Mouse (Mus musculus) liver, adult (tissue): ENCODE measurements at regions not wholly inside any gene's neighbourhood (a gene's known extent, or its start where the extent isn't known, plus 50 kb on each side); places are given as distances from the start of the nearest gene placed in this dataset.

ENCODE experiments used
- GATA4 ChIP-seq: IDR thresholded peaks from 2 replicates; pipeline ENCODE4 v1.6.1; 2014; ENCODE audit warnings: mild to moderate bottlenecking, low read length; ENCODE audit not compliant: insufficient replicate concordance

- no peak for TF ChIP-seq GATA4
Measured at GRCm38 (mm10) chr4:55134339-55134738, 189.5 kb downstream of the Zfp462 start.

- no peak for TF ChIP-seq GATA4
Measured at GRCm38 (mm10) chr4:55134791-55135190, 189.9 kb downstream of the Zfp462 start.

GRCm38 (mm10) chr4:55136283-55136682 is 191.4 kb downstream of the Zfp462 start:
- no peak for TF ChIP-seq GATA4

GRCm38 (mm10) chr4:55137781-55138394 is 193.0 kb downstream of the Zfp462 start:
- TF ChIP-seq GATA4 = no peak

GRCm38 (mm10) chr4:55141317-55141716 is 196.5 kb downstream of the Zfp462 start:
- no peak for TF ChIP-seq GATA4

- peak; percentile 73; the same call in 1 of the 2 replicates for TF ChIP-seq GATA4
Measured at GRCm38 (mm10) chr4:55141923-55142732, 197.3 kb downstream of the Zfp462 start.

- no peak for TF ChIP-seq GATA4
Measured at GRCm38 (mm10) chr4:55143400-55143799, 198.6 kb downstream of the Zfp462 start.

GRCm38 (mm10) chr4:55144995-55145394 is 200.1 kb downstream of the Zfp462 start:
- no peak for TF ChIP-seq GATA4

GRCm38 (mm10) chr4:55145968-55146367 is 201.1 kb downstream of the Zfp462 start:
- no peak for TF ChIP-seq GATA4

GRCm38 (mm10) chr4:55148380-55148779 is 201.5 kb upstream of the Rad23b start:
- TF ChIP-seq GATA4 = no peak

GRCm38 (mm10) chr4:55154556-55154955 is 195.3 kb upstream of the Rad23b start:
- TF ChIP-seq GATA4 = no peak

- TF ChIP-seq GATA4 = no peak
Measured at GRCm38 (mm10) chr4:55158166-55158739, 191.6 kb upstream of the Rad23b start.

GRCm38 (mm10) chr4:55166266-55166665 is 183.6 kb upstream of the Rad23b start:
- TF ChIP-seq GATA4 = no peak

GRCm38 (mm10) chr4:55169063-55169462 is 180.8 kb upstream of the Rad23b start:
- no peak for TF ChIP-seq GATA4

- TF ChIP-seq GATA4 = no peak
Measured at GRCm38 (mm10) chr4:55172334-55172891, 177.4 kb upstream of the Rad23b start.

GRCm38 (mm10) chr4:55176026-55176425 is 173.8 kb upstream of the Rad23b start:
- TF ChIP-seq GATA4 = no peak
